Mouse (Mus musculus): ENCODE results near the gene Rpl36al. TPM values are rescaled to one million over a fixed set of nuclear protein-coding genes. Genes with fewer than 3 reads are reported as not detected.
A peak's percentile ranks its signal among the peaks of the same experiment; 100 is the strongest.

The Rpl36al gene
- polyA plus RNA-seq (2012; rRNA removed): 324 and 336 TPM in 2 replicates

DNA sequence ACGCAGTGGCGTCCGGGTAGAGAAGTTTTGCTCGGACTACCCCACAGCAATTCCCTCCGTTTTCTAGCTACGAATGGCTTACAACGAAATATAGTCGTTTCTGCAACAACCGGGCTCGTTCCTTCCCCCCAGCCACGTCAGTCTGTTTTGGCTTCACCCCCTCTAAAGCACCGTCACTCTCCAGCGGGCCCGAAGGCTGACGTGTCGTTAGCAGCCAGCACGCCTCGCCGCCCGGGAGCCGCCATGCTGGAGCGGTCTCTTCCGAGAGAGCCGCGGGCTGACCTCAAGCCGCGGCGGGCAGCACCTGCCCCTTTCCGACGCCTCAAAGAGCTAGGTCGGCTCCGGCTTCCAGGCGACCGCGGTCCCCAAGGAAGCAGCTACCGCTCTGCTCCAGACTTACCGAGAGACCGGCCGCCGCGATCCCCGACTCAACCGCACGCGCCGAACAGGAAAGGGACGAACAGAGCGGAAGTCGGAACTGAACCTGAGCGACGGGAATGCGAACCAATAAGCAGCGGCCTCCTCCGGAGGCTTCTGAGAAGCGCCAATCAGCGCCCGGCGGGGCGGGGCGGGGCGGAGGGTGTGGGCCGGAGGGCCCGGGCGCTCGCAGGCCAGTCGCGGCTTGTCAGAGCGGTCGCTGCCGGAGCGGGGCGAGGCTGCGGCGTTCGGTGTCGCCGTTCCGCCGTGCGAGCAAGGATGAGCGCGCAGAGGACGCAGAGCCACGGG lies at the start of gene Rpl36al, which contains the start of gene Mgat2:
TSS of gene Rpl36al (minus strand) at position 501 of the 726 bp plus-strand sequence.
TSS of gene Mgat2 (plus strand) at position 575 of the 726 bp plus-strand sequence.
- H3K27ac ChIP-seq (ENCODE audit: insufficient read depth, low read length): peak within 1 kb of the TSS; percentile 93
- TF ChIP-seq POLR2A (IDR thresholded peaks at IDR 0.05; ENCODE audit: extremely low read depth, insufficient read depth, low read length) (peak; percentile 83), CTCF (IDR thresholded peaks at IDR 0.05; ENCODE audit: extremely low read depth, insufficient read depth, low read length) (no peak)
- peaks cover 1% of the 10 kb centered on the region; the same call in 1 of the 2 replicates for H3K4me1 ChIP-seq (ENCODE audit: control insufficient read depth, insufficient read depth, low read length)
- peak within 1 kb of the TSS; percentile 63 for H3K4me3 ChIP-seq (ENCODE audit: insufficient read depth, low read length)

DNA sequence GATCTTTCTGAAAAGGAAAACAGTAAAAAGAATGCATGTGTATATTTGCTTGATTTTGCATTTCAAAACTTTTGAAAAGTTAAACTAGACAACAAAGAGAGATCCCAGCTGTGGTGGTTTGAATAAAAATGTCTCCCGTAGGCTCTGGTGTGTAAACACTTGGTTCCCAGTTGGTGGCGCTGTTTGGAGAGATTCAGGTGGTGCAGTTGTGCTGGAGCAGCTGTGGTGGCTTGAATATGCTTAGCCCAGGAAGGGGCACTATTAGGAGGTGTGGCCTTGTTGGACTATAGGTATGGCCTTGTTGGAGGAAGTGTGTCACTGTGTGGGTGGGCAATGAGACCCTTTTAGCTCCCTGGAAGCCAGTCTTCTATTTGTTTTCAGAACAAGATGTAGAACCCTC lies 45.4 kb upstream of the Rpl36al start:
- TF ChIP-seq CTCF (IDR thresholded peaks at IDR 0.05; ENCODE audit: extremely low read depth, insufficient read depth, low read length) (no peak), POLR2A (IDR thresholded peaks at IDR 0.05; ENCODE audit: extremely low read depth, insufficient read depth, low read length) (no peak)
- no peak overlapping the region for H3K27ac ChIP-seq (ENCODE audit: insufficient read depth, low read length)
- H3K4me1 ChIP-seq (ENCODE audit: control insufficient read depth, insufficient read depth, low read length): no peaks in the 10 kb centered on the region
- H3K4me3 ChIP-seq (ENCODE audit: insufficient read depth, low read length): no peak overlapping the region

DNA sequence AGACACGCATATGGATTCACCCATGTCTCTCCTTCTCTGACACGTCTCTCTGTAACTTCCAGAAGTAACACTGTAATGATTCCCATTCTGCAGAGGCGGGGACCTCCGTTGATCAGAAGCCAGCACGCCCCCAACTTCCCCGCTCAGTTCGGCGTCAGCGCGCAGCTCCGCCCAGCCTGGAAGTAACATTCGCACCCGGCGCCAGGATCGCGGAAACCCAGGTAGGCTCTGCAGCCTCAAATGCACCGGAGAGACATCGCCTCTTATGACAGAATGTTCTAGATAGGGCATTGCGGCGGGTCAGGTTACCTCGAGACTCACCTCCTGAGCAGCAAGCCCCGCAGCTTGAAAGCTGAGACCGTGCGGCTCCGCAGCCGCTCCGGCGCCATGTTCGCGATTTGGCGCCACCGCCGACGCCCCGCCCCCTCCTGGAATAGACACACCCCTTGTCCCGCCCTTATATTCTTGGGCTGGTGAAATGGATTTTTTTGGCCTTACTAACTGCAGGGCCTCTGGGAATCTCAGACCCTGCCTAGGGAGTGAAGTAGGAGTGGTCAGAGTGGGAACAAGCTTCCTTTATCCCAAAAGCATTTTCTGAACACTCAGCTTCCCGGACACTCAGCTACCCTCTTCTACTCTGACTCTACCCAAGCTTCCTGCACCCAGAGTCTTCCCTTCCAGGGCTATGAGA lies 44.0 kb upstream of the Rpl36al start, which contains the start of gene Pole2:
TSS of gene Pole2 (minus strand) at position 420 of the 691 bp plus-strand sequence.
- Histone ChIP-seq H3K27ac (ENCODE audit: insufficient read depth, low read length) (no peak within 1 kb of the TSS), H3K4me1 (ENCODE audit: control insufficient read depth, insufficient read depth, low read length) (no peaks in the 10 kb centered on the region), H3K4me3 (ENCODE audit: insufficient read depth, low read length) (peak within 1 kb of the TSS; percentile 71)
- no peak for TF ChIP-seq POLR2A (IDR thresholded peaks at IDR 0.05; ENCODE audit: extremely low read depth, insufficient read depth, low read length)
- TF ChIP-seq CTCF (IDR thresholded peaks at IDR 0.05; ENCODE audit: extremely low read depth, insufficient read depth, low read length): no peak

DNA sequence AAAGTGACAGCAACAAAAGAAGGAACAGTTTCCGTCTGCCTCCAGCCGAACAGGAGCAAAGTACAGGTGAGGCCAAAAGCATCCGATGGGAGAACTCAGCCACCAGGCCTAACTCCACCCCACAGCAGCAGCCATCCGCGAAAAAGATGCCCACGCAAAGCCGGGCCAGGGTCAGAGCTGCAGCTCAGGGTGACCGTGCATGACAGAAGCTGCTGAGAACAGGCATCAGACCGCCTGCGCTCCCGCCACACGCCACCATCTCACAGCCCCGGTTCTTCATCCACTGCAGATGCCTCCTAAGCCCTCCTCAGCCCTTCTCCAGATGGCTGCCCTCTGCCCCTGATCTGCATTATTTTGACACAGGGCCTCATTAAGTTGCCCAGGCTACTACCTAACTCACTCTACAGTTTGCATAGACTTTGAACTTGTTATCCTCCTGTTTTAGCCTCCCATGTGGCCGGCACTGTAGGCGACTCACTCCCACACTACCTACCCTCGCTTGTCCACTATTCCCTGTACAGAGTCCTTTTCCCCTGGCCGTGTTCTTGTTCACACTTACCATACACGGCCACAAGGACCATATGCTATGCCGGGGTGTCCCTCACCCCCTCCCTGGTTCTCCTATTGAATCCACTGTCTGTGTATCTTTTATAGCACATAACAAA lies 36.9 kb upstream of the Rpl36al start:
- no peak overlapping the region for H3K27ac ChIP-seq (ENCODE audit: insufficient read depth, low read length)
- TF ChIP-seq CTCF (IDR thresholded peaks at IDR 0.05; ENCODE audit: extremely low read depth, insufficient read depth, low read length) (no peak), POLR2A (IDR thresholded peaks at IDR 0.05; ENCODE audit: extremely low read depth, insufficient read depth, low read length) (no peak)
- no peaks in the 10 kb centered on the region for H3K4me1 ChIP-seq (ENCODE audit: control insufficient read depth, insufficient read depth, low read length)
- no peak overlapping the region for H3K4me3 ChIP-seq (ENCODE audit: insufficient read depth, low read length)

DNA sequence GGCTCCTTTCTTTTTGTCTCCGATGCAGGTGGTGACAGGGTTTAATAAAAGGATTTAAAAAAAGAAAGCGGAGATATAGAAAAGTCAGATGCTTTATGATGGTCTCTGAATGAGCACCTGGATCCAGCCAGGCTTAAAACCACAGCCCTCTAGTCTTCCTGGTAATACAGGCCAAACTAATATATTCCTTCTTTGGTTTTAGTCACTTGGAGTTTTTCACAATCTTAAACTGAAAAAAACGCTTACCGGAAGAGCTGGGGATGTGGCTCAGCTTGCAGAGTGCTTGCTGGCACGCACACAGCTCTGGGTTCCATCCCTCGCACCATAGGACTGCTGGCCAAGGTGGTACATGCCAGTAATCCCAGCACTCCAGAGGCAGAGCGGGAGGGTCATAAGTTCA lies 32.7 kb upstream of the Rpl36al start:
- no peak overlapping the region for H3K27ac ChIP-seq (ENCODE audit: insufficient read depth, low read length)
- no peaks in the 10 kb centered on the region for H3K4me1 ChIP-seq (ENCODE audit: control insufficient read depth, insufficient read depth, low read length)
- TF ChIP-seq POLR2A (IDR thresholded peaks at IDR 0.05; ENCODE audit: extremely low read depth, insufficient read depth, low read length) (no peak), CTCF (IDR thresholded peaks at IDR 0.05; ENCODE audit: extremely low read depth, insufficient read depth, low read length) (no peak)
- no peak overlapping the region for H3K4me3 ChIP-seq (ENCODE audit: insufficient read depth, low read length)

DNA sequence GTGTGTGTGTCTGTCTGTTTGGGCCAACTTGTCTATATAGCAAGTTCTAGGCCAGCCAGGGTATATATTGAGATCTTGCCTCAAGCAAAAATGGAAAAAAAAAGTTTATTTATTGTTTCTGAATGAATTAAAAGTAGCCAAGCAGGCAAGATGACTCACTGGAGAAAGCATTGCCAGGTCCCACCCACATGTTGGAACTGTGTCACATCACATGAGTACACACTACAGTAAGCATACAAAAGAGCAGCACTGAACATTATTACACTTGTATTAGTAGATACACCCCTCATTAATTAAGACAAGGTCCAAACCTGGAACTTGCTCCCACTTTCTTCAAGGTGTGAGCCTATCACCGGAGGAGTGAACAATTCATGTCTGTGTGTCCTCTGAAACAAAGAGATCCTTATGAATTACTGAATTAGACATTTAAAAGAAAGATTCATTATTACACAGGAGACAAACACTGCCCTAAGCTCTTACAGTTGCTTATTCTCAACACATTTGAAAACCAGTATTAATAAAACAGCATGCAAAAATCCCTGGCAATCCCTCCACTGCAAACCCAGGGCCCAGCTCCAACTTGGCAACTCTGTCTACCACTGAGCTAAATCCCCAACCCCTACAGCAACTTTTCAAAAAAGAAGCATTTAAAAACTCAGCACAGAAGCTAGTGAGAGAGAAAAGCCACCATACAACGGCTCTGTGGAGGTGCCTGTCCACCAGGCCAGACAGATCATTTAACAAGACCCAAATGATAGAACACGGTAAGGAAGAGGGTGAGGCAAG lies 31.3 kb upstream of the Rpl36al start:
- Histone ChIP-seq H3K4me1 (ENCODE audit: control insufficient read depth, insufficient read depth, low read length) (no peaks in the 10 kb centered on the region), H3K4me3 (ENCODE audit: insufficient read depth, low read length) (no peak overlapping the region), H3K27ac (ENCODE audit: insufficient read depth, low read length) (no peak overlapping the region)
- no peak for TF ChIP-seq CTCF (IDR thresholded peaks at IDR 0.05; ENCODE audit: extremely low read depth, insufficient read depth, low read length)
- no peak for TF ChIP-seq POLR2A (IDR thresholded peaks at IDR 0.05; ENCODE audit: extremely low read depth, insufficient read depth, low read length)

DNA sequence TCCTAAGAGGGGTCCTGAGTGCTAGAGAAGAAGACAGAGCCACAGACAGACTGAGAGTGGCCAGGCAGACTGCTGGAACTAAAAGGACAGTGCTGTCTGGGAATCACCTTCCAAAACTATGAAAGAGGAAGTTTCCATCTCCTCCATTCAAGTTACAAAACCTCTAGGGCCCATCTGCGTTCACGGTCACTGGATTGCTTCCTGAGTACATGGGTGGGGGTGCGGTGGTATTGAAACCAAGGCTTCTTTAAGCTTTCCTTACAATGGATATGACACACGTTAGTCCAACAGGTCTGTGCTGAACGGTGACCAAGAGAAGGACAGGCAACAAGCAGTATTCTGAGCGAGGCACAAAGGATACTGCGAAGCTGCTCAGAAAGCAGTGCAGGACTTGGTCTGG lies 30.5 kb upstream of the Rpl36al start:
- Histone ChIP-seq H3K4me1 (ENCODE audit: control insufficient read depth, insufficient read depth, low read length) (no peaks in the 10 kb centered on the region), H3K4me3 (ENCODE audit: insufficient read depth, low read length) (no peak overlapping the region), H3K27ac (ENCODE audit: insufficient read depth, low read length) (no peak overlapping the region)
- TF ChIP-seq CTCF (IDR thresholded peaks at IDR 0.05; ENCODE audit: extremely low read depth, insufficient read depth, low read length) (no peak), POLR2A (IDR thresholded peaks at IDR 0.05; ENCODE audit: extremely low read depth, insufficient read depth, low read length) (no peak)

DNA sequence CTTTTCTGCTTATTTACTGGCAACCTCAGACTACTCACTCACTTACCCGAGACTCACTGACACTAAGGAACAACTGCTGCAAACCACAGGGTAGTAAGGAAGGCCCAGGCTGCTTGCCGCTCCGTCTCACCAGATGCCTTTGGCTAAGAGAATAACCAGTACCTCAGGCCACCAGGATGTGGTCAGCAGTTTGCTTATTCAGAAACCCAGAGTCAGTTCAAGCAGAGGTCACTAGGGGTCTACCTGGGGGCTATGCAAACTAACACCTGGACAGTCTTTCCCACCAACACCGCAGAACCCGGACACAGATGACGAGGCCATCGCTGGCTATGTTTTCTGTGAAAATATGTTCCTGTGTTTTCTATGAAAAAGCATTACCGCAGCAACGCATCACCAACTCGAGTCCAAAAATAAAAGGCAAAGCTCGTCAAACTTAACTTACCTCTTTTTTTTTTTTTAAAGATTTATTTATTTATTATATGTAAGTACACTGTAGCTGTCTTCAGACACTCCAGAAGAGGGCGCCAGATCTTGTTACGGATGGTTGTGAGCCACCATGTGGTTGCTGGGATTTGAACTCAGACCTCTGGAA lies 29.4 kb upstream of the Rpl36al start:
- Histone ChIP-seq H3K27ac (ENCODE audit: insufficient read depth, low read length) (no peak overlapping the region), H3K4me1 (ENCODE audit: control insufficient read depth, insufficient read depth, low read length) (no peaks in the 10 kb centered on the region), H3K4me3 (ENCODE audit: insufficient read depth, low read length) (no peak overlapping the region)
- TF ChIP-seq CTCF (IDR thresholded peaks at IDR 0.05; ENCODE audit: extremely low read depth, insufficient read depth, low read length): no peak
- no peak for TF ChIP-seq POLR2A (IDR thresholded peaks at IDR 0.05; ENCODE audit: extremely low read depth, insufficient read depth, low read length)

All from cortical plate, adult 2 months (tissue).